Mouse (Mus musculus) liver, postnatal 0 days (tissue): ENCODE measurements around the gene Igfbp2.

Experiments
- CTCF ChIP-seq: sonication (generic); IDR thresholded peaks from 2 replicates; pipeline ENCODE4 v1.5.1; 2016; ENCODE audit warnings: antibody characterized with exemption, low read depth
- EP300 ChIP-seq: IDR thresholded peaks from 2 replicates; pipeline ENCODE4 v1.6.1; 2016; ENCODE audit warnings: antibody characterized with exemption, low read depth, mild to moderate bottlenecking

DNA sequence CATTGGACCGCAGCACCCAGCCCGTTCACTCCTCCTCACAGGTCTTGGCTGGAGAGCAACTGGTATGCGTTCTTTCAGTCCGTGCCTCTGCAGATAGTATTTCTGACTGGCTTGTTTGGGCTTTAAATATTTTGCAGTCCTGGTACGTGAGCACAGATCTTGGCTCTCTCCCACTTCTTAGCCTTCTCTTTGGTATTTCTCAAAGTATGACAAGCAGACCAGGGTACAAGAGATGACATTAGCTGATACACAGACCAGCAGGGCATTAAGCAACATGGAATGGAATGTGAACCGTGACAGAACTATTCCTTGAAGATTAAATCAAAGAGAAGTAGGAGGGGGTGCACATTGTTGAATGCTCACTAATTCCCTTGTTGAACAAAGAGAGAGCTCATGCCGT, 43.6 kb upstream of the Igfbp2 start:
- TF ChIP-seq EP300: no peak
- TF ChIP-seq CTCF: no peak
